Mouse (Mus musculus): ENCODE measurements around the gene Smarcad1.

Gene Smarcad1

DNA sequence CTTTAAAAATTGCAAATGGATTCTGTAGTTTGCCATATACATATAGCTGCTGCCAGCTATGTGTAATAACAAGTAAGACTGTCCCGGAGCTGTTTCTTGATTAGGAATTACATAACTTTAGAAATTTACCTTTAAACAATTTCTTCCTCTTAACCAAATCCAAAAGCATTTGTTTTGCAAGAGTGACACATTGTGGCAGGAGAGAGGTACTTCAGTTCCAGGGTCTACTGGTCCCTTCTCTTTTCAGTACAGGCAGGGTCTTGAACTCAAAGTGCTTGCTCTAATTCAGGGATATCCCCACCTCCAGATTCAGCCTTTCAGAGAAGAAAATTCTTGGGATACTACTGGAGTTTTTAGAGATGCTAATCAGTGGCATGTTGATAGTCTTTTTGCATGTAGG is 36.8 kb downstream of the Smarcad1 start:
- DNase-seq (ENCODE audit: low read depth, low spot score): no peak

DNA sequence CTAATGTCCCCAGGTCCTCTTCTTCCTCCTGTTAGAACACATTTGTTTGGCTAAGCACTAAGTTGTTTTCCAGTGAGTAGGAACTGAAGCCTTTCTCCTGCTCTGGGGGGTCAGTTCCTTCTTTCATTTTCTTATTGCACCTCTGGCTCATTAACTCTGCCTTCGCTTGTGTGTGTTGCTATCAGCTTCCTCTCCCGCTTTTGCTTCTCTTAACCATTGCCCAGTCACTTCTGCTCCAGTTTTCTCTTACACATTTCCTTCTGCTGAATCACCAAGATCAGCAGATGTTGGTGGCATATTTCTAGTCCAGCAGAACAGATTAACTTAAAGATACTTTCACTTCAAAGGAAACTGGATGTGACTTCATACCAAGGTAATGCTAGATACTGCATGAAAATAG is 72.5 kb downstream of the Smarcad1 start:
- no peak for DNase-seq (ENCODE audit: low read depth, low spot score)

- no peak for DNase-seq (ENCODE audit: low read depth, low spot score)
Observed at GRCm38 (mm10) chr6:65117540-65117939, 75.2 kb downstream of the Smarcad1 start.

- no peak for DNase-seq (ENCODE audit: low read depth, low spot score)
Observed at GRCm38 (mm10) chr6:65126074-65126726, 83.8 kb downstream of the Smarcad1 start.

DNA sequence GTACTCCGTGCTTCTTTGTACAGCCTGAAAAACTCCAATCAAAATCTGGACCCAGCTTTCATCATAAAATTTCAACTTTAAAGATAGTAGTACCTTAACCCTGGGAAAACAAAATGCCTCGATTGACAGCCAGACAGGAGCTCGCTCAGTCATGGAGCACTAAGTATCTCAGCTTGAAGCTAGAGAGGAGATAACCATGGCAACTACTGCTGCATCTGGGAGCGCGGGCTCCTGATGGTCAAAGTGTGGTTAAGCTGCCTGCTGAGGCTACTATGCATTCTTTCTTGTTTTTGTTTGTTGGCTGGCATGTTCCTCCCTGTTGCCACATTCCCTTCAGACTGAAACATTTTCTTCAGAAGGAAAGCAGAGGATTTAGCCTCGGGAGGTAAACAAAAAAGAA is 90.0 kb downstream of the Smarcad1 start:
- DNase-seq (ENCODE audit: low read depth, low spot score): no peak

DNA sequence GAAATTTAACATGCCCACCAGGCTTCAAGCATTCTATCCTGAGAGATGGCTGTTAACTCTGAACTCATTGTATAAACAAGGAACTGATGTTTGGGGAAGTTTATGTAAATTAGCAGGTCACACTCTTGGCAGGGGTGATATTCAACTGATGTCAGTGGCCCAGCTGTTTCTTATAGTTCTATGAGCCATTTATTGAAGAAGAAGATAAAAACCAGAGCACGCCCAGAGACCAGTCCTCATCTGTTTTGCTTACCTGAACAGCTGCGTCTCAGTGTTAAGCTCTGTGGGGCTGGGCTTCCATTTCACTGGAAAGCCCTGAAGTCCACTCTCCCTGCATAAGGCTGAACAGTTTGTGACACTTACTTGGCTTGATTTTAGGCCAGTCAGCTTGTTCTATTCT is 95.4 kb downstream of the Smarcad1 start:
- no peak for DNase-seq (ENCODE audit: low read depth, low spot score)

DNA sequence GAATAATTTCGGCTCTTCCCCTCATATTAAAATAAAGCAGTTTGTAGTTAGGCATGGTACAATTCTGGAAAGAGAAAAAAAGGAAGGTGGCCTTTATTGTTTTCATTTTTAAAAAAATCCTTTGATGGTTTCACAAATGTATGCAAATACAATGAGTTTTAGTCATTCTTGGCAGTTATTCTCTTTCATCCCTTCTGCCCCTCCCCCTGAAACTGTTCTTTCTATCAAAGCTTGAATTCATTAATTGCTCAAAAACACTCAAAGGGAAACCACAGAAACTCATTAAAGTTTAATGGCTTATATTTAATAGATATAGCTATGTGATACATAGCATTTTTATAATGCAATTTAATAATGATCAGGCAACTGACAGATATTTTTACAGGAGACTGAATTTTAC is 95.9 kb downstream of the Smarcad1 start:
- DNase-seq (ENCODE audit: low read depth, low spot score): no peak

GRCm38 (mm10) chr6:65140082-65140749 is 97.8 kb downstream of the Smarcad1 start:
- no peak for DNase-seq (ENCODE audit: low read depth, low spot score)

DNA sequence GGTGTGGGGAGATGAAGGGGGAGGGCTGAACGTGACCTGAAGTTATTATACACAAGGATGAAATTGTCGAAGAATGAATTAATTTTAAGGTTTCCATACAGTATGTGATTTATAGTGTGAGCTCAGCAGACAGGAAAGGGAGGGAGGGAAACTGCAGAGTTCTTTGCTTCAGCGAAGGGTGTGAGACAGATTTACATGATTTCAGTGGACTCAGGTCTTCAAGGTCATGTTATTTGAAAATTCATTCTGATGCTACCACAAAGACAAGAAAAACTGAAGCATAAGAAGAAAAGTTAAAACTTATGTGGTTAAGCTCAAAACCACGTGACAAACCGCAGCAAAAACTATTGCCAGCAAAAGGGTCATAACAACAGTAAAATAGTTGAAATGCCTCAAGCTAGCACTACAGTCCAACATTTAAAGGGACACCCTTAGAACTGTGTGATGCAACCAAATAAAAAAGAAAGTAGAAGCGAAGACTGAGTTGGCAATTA is 98.4 kb downstream of the Smarcad1 start:
- no peak for DNase-seq (ENCODE audit: low read depth, low spot score)

DNA sequence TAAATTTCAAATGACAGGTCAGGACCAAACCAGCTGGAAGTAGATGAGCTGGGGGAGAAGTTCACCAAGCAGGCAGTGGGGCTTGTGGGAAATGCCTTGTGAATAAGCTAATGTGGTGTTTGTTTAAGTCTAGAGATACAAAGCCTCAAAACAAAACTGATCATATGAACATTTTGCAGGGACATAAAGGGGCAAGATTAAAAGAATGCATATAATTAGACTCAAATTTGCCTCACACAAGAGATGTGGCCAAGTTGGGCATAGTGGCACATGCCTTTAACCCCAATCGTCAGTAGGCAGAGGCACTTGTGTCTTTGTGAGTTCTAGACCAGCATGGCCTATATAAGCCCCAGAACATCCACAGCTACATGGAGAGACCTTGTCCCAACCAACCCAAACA is 99.9 kb downstream of the Smarcad1 start:
- no peak for DNase-seq (ENCODE audit: low read depth, low spot score)

GRCm38 (mm10) chr6:65144621-65145205 is 102.3 kb downstream of the Smarcad1 start, which contains the start of gene Hpgds:
Gene Hpgds, minus strand, starts transcription at chr6:65144908.
- no peak for DNase-seq (ENCODE audit: low read depth, low spot score)

DNA sequence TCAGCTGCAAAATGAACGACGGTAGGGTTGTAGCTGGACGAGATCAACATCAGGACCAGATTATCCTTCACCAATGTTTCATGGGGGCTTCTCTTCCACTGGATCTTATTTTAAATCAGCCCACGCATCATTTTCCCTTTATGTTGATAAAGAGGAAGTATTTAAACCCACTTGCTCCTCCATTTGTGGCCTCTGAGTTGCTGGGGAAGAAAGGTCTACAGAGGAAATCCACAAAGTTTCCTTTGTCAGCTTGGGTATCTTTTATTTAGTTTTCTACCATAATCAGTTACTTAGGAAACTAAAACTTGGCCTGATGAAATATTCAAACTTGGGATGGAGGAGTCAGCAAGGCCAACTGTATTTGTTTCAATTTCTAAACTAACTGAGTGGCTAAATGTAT is 104.0 kb downstream of the Smarcad1 start:
- DNase-seq (ENCODE audit: low read depth, low spot score): no peak

- no peak for DNase-seq (ENCODE audit: low read depth, low spot score)
Observed at GRCm38 (mm10) chr6:65150703-65151102, 108.3 kb downstream of the Smarcad1 start.

DNA sequence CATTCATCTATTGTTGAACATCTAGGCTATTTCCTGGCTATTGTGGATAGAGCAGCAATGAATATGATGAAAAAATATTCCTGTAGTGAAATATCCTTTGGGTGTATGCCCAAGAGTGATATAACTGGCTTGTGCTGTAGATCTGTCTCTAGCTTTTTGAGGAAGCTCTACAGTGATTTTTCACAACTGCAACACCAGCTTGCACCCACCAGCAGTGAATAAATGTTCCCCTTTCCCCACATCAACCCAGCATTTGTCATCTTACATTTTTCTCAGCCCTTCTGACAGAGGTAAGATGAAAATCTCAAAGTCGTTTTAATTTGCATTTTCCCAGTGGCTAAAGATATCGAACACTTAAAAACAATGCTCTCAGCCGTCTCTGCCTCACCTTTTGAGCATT is 111.2 kb downstream of the Smarcad1 start:
- no peak for DNase-seq (ENCODE audit: low read depth, low spot score)

GRCm38 (mm10) chr6:65157042-65157441 is 114.7 kb downstream of the Smarcad1 start:
- DNase-seq (ENCODE audit: low read depth, low spot score): no peak

- DNase-seq (ENCODE audit: low read depth, low spot score): no peak
Observed at GRCm38 (mm10) chr6:65159381-65159942, 117.1 kb downstream of the Smarcad1 start.

- DNase-seq (ENCODE audit: low read depth, low spot score): no peak
Observed at GRCm38 (mm10) chr6:65164137-65164536, 121.8 kb downstream of the Smarcad1 start.

- DNase-seq (ENCODE audit: low read depth, low spot score): no peak
Observed at GRCm38 (mm10) chr6:65164977-65165376, 122.6 kb downstream of the Smarcad1 start.

Measured in WW6 (cell line).